10 mouse cellular contexts compared by ENCODE assay signal in the genomic region with DNA sequence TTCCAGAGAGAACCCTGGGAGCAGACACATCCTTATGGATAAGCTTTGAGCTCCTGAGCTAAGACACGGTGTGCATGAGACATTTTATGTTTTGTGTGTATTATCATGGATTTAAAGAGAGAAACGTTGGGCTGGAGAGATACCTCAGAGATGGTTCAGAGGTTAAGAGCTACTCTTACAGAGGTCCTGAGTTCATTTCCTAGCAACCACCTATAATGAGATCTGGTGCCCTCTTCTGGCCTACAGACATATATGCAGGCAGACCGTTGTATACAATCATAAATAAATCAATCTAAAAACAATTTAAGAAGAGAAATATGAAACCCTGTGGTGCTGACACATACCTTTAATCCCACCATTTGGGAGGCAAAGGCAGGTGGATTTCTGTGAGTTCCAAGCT. TPM values are rescaled to one million over a fixed set of nuclear protein-coding genes. Genes with fewer than 3 reads are reported as not detected.
DNase-seq lines count a peak whose midpoint lies in the region; ATAC-seq and TF ChIP-seq lines count a peak whose summit lies in the region.
"Had no signal": no experiment of that assay in that cellular context is flagged by ENCODE, and none has a peak within 500 bp of the region (broad histone marks: within the 10 kb centered on the region; RNA-seq: fewer than 3 reads in every experiment).

No protein-coding gene starts in this region.

- WGBS in liver, adult 2 months, result 14% methylated on average over 3 of the region's 3 CpGs
- WGBS in liver, embryonic 11.5 days, result 8% methylated on average over 3 of the region's 3 CpGs

- no peaks in the 10 kb centered on the region for H3K9me3 ChIP-seq in liver, embryonic 11.5 days (ENCODE audit: control insufficient read depth, low read length)
- no peaks in the 10 kb centered on the region for H3K9me3 ChIP-seq in G1E (replicated peaks)

- ATAC-seq in liver, embryonic 11.5 days (replicated peaks; ENCODE audit: low FRiP score), result no peak
- ATAC-seq in G1E (ENCODE audit: extremely low read depth, insufficient number of reproducible peaks, low FRiP score, poor library complexity, severe bottlenecking), result no peak

- TF ChIP-seq CTCF in liver, adult 2 months (IDR thresholded peaks at IDR 0.05; ENCODE audit: low read depth, low read length), result peak; percentile 23; the same call in 1 of the 2 replicates
- peak; percentile 21; the same call in 1 of the 2 replicates for TF ChIP-seq CTCF in G1E (IDR thresholded peaks at IDR 0.05; ENCODE audit: low read depth, low read length)

- H3K27ac ChIP-seq in liver, adult 2 months (replicated peaks; ENCODE audit: insufficient read depth, low read depth, low read length), result no peak overlapping the region
- no peak overlapping the region for H3K27ac ChIP-seq in liver, embryonic 11.5 days (ENCODE audit: low read depth, low read length)

- H3K9ac ChIP-seq in liver, adult 2 months (ENCODE audit: low read depth, low read length), result no peak overlapping the region
- no peak overlapping the region for H3K9ac ChIP-seq in liver, embryonic 11.5 days (ENCODE audit: low read depth, low read length)

- no peaks in the 10 kb centered on the region for H3K36me3 ChIP-seq in liver, adult 2 months (ENCODE audit: control insufficient read depth, insufficient read depth, low read length)
- H3K36me3 ChIP-seq in liver, embryonic 11.5 days (ENCODE audit: control insufficient read depth, insufficient read depth, low read length), result no peaks in the 10 kb centered on the region
- H3K36me3 ChIP-seq in G1E (replicated peaks), result no peaks in the 10 kb centered on the region

- H3K4me1 ChIP-seq in liver, adult 2 months (ENCODE audit: control insufficient read depth, insufficient read depth, low read length), result peaks cover 5% of the 10 kb centered on the region
- peaks cover 2% of the 10 kb centered on the region; the same call in 1 of the 2 replicates for H3K4me1 ChIP-seq in liver, embryonic 11.5 days (replicated peaks; ENCODE audit: control insufficient read depth, insufficient read depth, low read length)
- peaks cover 12% of the 10 kb centered on the region for H3K4me1 ChIP-seq in G1E (ENCODE audit: insufficient read depth, low read depth, low read length)

- H3K27me3 ChIP-seq in liver, adult 2 months (ENCODE audit: control insufficient read depth, insufficient read depth, low read length), result no peaks in the 10 kb centered on the region
- peaks cover 35% of the 10 kb centered on the region for H3K27me3 ChIP-seq in liver, embryonic 11.5 days (replicated peaks; ENCODE audit: control insufficient read depth, insufficient read depth, low read length)
- peaks cover 55% of the 10 kb centered on the region for H3K27me3 ChIP-seq in G1E (ENCODE audit: insufficient read depth, low read length)

- no peak for TF ChIP-seq POLR2A in liver, adult 2 months (IDR thresholded peaks at IDR 0.05; ENCODE audit: extremely low read depth, insufficient read depth, low read length)

- H3K79me2 ChIP-seq in liver, adult 2 months (ENCODE audit: control insufficient read depth, insufficient read depth, low read length), result no peaks in the 10 kb centered on the region

- peak; percentile 37 for DNase-seq in liver, adult 2 months (ENCODE audit: extremely low read depth, low read depth, low spot score)
- no peak for DNase-seq in liver, embryonic 11.5 days (ENCODE audit: low spot score)
- DNase-seq in CD4-positive helper T cell, adult 2 months (ENCODE audit: low read depth, low spot score), result peak; percentile 66
- DNase-seq in G1E (ENCODE audit: low spot score), result no peak
- peak; percentile 83 for DNase-seq in induced T-regulatory cell, adult 2 months (ENCODE audit: low read depth)
- no peak for DNase-seq in layer of hippocampus, adult 9-10 months (ENCODE audit: low spot score)
- DNase-seq in yolk sac, embryonic 10.5 days (ENCODE audit: low spot score), result no peak
- DNase-seq: cerebellum, postnatal 10 days; gastrocnemius, postnatal 10 days had no signal

- no peak overlapping the region for H3K4me2 ChIP-seq in liver, embryonic 11.5 days

- H3K4me3 ChIP-seq in liver, adult 2 months (ENCODE audit: insufficient read depth, low read depth, low read length), result no peak overlapping the region
- no peak overlapping the region for H3K4me3 ChIP-seq in liver, embryonic 11.5 days (ENCODE audit: low read depth, low read length)
- no peak overlapping the region for H3K4me3 ChIP-seq in G1E (ENCODE audit: low read depth, low read length)

RNA-seq across cellular contexts. Expression of a gene that starts 23.7 kb away (rescaled TPM):
- total RNA-seq in liver, adult 2 months (2014; rRNA removed), result 0.09 and 0.13 TPM in 2 replicates
- 0.65 TPM in 2 replicates for polyA plus RNA-seq in liver, adult 2 months (2012; rRNA removed)
- polyA plus RNA-seq in liver, embryonic 11.5 days (2014; fragmentation: Nextera tagmentation; extraction: Ambion mirVana), result 1.8 and 2.1 TPM in 2 replicates
- 0.90 and 1.7 TPM in 2 replicates for total RNA-seq in G1E (2014; fragmentation: Nextera tagmentation)
- total RNA-seq in G1E (2017), result 0.33 and 0.58 TPM in 2 replicates
- 0.65 and 0.87 TPM in 2 replicates for polyA plus RNA-seq in G1E (2012)

RNA-seq across cellular contexts. Expression of a gene that starts 34.5 kb away (rescaled TPM):
- total RNA-seq in liver, adult 2 months (2014; rRNA removed), result 0.07 TPM in 1 of 2 replicates, not detected in the other
- not detected in 2 replicates for polyA plus RNA-seq in liver, adult 2 months (2012; rRNA removed)
- polyA plus RNA-seq in liver, embryonic 11.5 days (2014; fragmentation: Nextera tagmentation; extraction: Ambion mirVana), result 0.45 TPM in 1 of 2 replicates, not detected in the other
- total RNA-seq in G1E (2014; fragmentation: Nextera tagmentation) (not detected in 2 replicates), G1E (2017) (0.44 TPM in 1 of 2 replicates, not detected in the other)
- 0.02 TPM in 1 of 2 replicates, not detected in the other for polyA plus RNA-seq in G1E (2012)
- total RNA-seq: hematopoietic stem cell, adult 5-6 weeks had no signal

RNA-seq across cellular contexts. Expression of a gene that starts 46.2 kb away (rescaled TPM):
- 6.1 and 6.9 TPM in 2 replicates for total RNA-seq in liver, adult 2 months (2014; rRNA removed)
- 13.2 and 14.1 TPM in 2 replicates for polyA plus RNA-seq in liver, adult 2 months (2012; rRNA removed)
- 9.1 and 9.4 TPM in 2 replicates for polyA plus RNA-seq in liver, embryonic 11.5 days (2014; fragmentation: Nextera tagmentation; extraction: Ambion mirVana)
- 2.8 and 3.4 TPM in 2 replicates for total RNA-seq in G1E (2014; fragmentation: Nextera tagmentation)
- total RNA-seq in G1E (2017), result 7.4 and 9.9 TPM in 2 replicates
- polyA plus RNA-seq in G1E (2012), result 8.2 and 9.6 TPM in 2 replicates

Comparison
In these comparisons a context has a peak if more than half of its experiments do, and no peak if none do; other contexts are left out.
1. DNase-seq: peak in liver, adult 2 months (single experiment), CD4-positive helper T cell, adult 2 months (single experiment) and induced T-regulatory cell, adult 2 months (single experiment); none in liver, embryonic 11.5 days (single experiment), G1E (single experiment), layer of hippocampus, adult 9-10 months (single experiment) and yolk sac, embryonic 10.5 days (single experiment).